11 mouse cellular contexts compared by ENCODE assay signal in genomic region chr9:120202683-120203082, GRCm38 (mm10). TPM values are rescaled to one million over a fixed set of nuclear protein-coding genes. Genes with fewer than 3 reads are reported as not detected.
A peak's percentile ranks its signal among the peaks of the same experiment; 100 is the strongest.
DNase-seq lines count a peak whose midpoint lies in the region; ATAC-seq and TF ChIP-seq lines count a peak whose summit lies in the region.
"Had no signal": no experiment of that assay in that cellular context is flagged by ENCODE, and none has a peak within 500 bp of the region (broad histone marks: within the 10 kb centered on the region; RNA-seq: fewer than 3 reads in every experiment).

No protein-coding gene starts in this region.

- H3K9me3 ChIP-seq in heart, embryonic 12.5 days (replicated peaks), result no peaks in the 10 kb centered on the region
- no peaks in the 10 kb centered on the region for H3K9me3 ChIP-seq in midbrain, embryonic 16.5 days (replicated peaks; ENCODE audit: control insufficient read depth, low read length, poor library complexity, severe bottlenecking)
- no peaks in the 10 kb centered on the region for H3K9me3 ChIP-seq in midbrain, embryonic 11.5 days (ENCODE audit: control insufficient read depth, low read length)
- H3K9me3 ChIP-seq in midbrain, postnatal 0 days (ENCODE audit: low read length), result no peaks in the 10 kb centered on the region
- H3K9me3 ChIP-seq: heart, embryonic 15.5 days; lung, embryonic 15.5 days; stomach, embryonic 15.5 days had no signal

- H3K36me3 ChIP-seq in heart, adult 2 months (ENCODE audit: control insufficient read depth, insufficient read depth, low read length), result no peaks in the 10 kb centered on the region
- H3K36me3 ChIP-seq in heart, embryonic 12.5 days, result no peaks in the 10 kb centered on the region
- H3K36me3 ChIP-seq in midbrain, embryonic 16.5 days (ENCODE audit: control insufficient read depth, insufficient read depth, low read length), result no peaks in the 10 kb centered on the region
- H3K36me3 ChIP-seq in midbrain, embryonic 11.5 days (ENCODE audit: control insufficient read depth, insufficient read depth, low read length), result no peaks in the 10 kb centered on the region
- no peaks in the 10 kb centered on the region for H3K36me3 ChIP-seq in midbrain, postnatal 0 days (ENCODE audit: insufficient read depth, low read length)
- H3K36me3 ChIP-seq: heart, embryonic 15.5 days; lung, embryonic 15.5 days; stomach, embryonic 15.5 days had no signal

- H3K4me1 ChIP-seq in heart, adult 2 months (ENCODE audit: control insufficient read depth, insufficient read depth, low read length), result no peaks in the 10 kb centered on the region
- H3K4me1 ChIP-seq in heart, embryonic 12.5 days (replicated peaks), result no peaks in the 10 kb centered on the region
- no peaks in the 10 kb centered on the region for H3K4me1 ChIP-seq in midbrain, embryonic 16.5 days (ENCODE audit: control insufficient read depth, insufficient read depth, low read length)
- H3K4me1 ChIP-seq in midbrain, embryonic 11.5 days (ENCODE audit: control insufficient read depth, insufficient read depth, low read length), result no peaks in the 10 kb centered on the region
- H3K4me1 ChIP-seq in midbrain, postnatal 0 days (ENCODE audit: insufficient read depth, low read length), result no peaks in the 10 kb centered on the region
- H3K4me1 ChIP-seq: heart, embryonic 15.5 days; stomach, embryonic 15.5 days had no signal

- no peak for TF ChIP-seq EP300 in heart, adult 2 months (IDR thresholded peaks at IDR 0.05; ENCODE audit: insufficient read depth, low read depth, low read length)

- H3K27ac ChIP-seq in heart, adult 2 months, result no peak overlapping the region
- H3K27ac ChIP-seq in heart, embryonic 12.5 days (ENCODE audit: poor library complexity, severe bottlenecking), result no peak overlapping the region
- no peak overlapping the region for H3K27ac ChIP-seq in midbrain, embryonic 16.5 days (ENCODE audit: low read length)
- no peak overlapping the region for H3K27ac ChIP-seq in midbrain, embryonic 11.5 days (ENCODE audit: low read depth, low read length)
- no peak overlapping the region for H3K27ac ChIP-seq in midbrain, postnatal 0 days (ENCODE audit: low read depth, low read length)
- H3K27ac ChIP-seq: heart, embryonic 15.5 days; lung, embryonic 15.5 days; stomach, embryonic 15.5 days had no signal

- H3K79me2 ChIP-seq in heart, adult 2 months (replicated peaks; ENCODE audit: control insufficient read depth, insufficient read depth, low read length), result no peaks in the 10 kb centered on the region

- ATAC-seq in heart, embryonic 12.5 days (ENCODE audit: insufficient number of reproducible peaks, low FRiP score), result no peak
- no peak for ATAC-seq in midbrain, embryonic 16.5 days
- ATAC-seq in midbrain, embryonic 11.5 days (ENCODE audit: low FRiP score), result no peak
- no peak for ATAC-seq in midbrain, postnatal 0 days (ENCODE audit: low FRiP score)
- no peak for ATAC-seq in activated CD4-positive, CD25-positive, alpha-beta regulatory T cell, adult 4 months

- no peak for DNase-seq in heart, adult 2 months
- no peak for DNase-seq in midbrain, embryonic 11.5 days (ENCODE audit: low spot score, missing footprints)
- peak; percentile 12 for DNase-seq in cerebellum, adult 9-10 months
- peak; percentile 22 for DNase-seq in midbrain, postnatal 0 days (ENCODE audit: low spot score)
- DNase-seq in gastrocnemius, postnatal 25 days, result no peak

- H3K9ac ChIP-seq in heart, adult 2 months (ENCODE audit: low read depth, low read length), result no peak overlapping the region
- H3K9ac ChIP-seq in heart, embryonic 12.5 days, result no peak overlapping the region
- H3K9ac ChIP-seq in midbrain, embryonic 16.5 days (ENCODE audit: low read depth, low read length), result no peak overlapping the region
- H3K9ac ChIP-seq in midbrain, embryonic 11.5 days (ENCODE audit: low read length), result no peak overlapping the region
- H3K9ac ChIP-seq in midbrain, postnatal 0 days (replicated peaks; ENCODE audit: low read length, poor library complexity, severe bottlenecking), result no peak overlapping the region
- H3K9ac ChIP-seq: heart, embryonic 15.5 days; lung, embryonic 15.5 days; stomach, embryonic 15.5 days had no signal

- H3K27me3 ChIP-seq in heart, adult 2 months (ENCODE audit: control insufficient read depth, insufficient read depth, low read length), result no peaks in the 10 kb centered on the region
- peaks cover 10% of the 10 kb centered on the region; the same call in 1 of the 2 replicates for H3K27me3 ChIP-seq in heart, embryonic 12.5 days (replicated peaks)
- H3K27me3 ChIP-seq in midbrain, embryonic 16.5 days (ENCODE audit: control insufficient read depth, insufficient read depth, low read depth, low read length), result no peaks in the 10 kb centered on the region
- no peaks in the 10 kb centered on the region for H3K27me3 ChIP-seq in midbrain, embryonic 11.5 days (ENCODE audit: control insufficient read depth, insufficient read depth, low read length)
- H3K27me3 ChIP-seq in midbrain, postnatal 0 days (ENCODE audit: insufficient read depth, low read length), result no peaks in the 10 kb centered on the region
- H3K27me3 ChIP-seq: lung, embryonic 15.5 days had no signal

- 31% methylated on average over 12 of the region's 12 CpGs for WGBS in heart, adult 2 months
- 26% methylated on average over 12 of the region's 12 CpGs for WGBS in heart, embryonic 12.5 days
- WGBS in midbrain, embryonic 16.5 days, result 30% methylated on average over 12 of the region's 12 CpGs
- 26% methylated on average over 12 of the region's 12 CpGs for WGBS in midbrain, embryonic 11.5 days
- WGBS in midbrain, postnatal 0 days, result 33% methylated on average over 12 of the region's 12 CpGs

- no peak overlapping the region for H3K4me3 ChIP-seq in heart, adult 2 months
- no peak overlapping the region for H3K4me3 ChIP-seq in heart, embryonic 12.5 days
- H3K4me3 ChIP-seq in midbrain, embryonic 16.5 days (ENCODE audit: low read depth, low read length), result no peak overlapping the region
- H3K4me3 ChIP-seq in midbrain, embryonic 11.5 days (ENCODE audit: low read depth, low read length), result no peak overlapping the region
- no peak overlapping the region for H3K4me3 ChIP-seq in midbrain, postnatal 0 days (ENCODE audit: low read depth, low read length)
- H3K4me3 ChIP-seq: heart, embryonic 15.5 days; lung, embryonic 15.5 days; stomach, embryonic 15.5 days had no signal

- intact Hi-C loops in heart, adult 2 months (cut with DNase I), result no loop called here

- peak; percentile 75 for TF ChIP-seq CTCF in heart, adult 2 months (IDR thresholded peaks at IDR 0.05)
- TF ChIP-seq CTCF in midbrain, postnatal 0 days (IDR thresholded peaks at IDR 0.05), result peak; percentile 69

- H3K4me2 ChIP-seq in heart, embryonic 12.5 days, result no peak overlapping the region
- peak overlapping the region; percentile 6; the same call in 1 of the 2 replicates for H3K4me2 ChIP-seq in midbrain, embryonic 16.5 days (ENCODE audit: low read length)
- H3K4me2 ChIP-seq in midbrain, embryonic 11.5 days, result no peak overlapping the region
- H3K4me2 ChIP-seq in midbrain, postnatal 0 days (ENCODE audit: low read depth, low read length, poor library complexity, severe bottlenecking), result no peak overlapping the region
- H3K4me2 ChIP-seq: heart, embryonic 15.5 days; lung, embryonic 15.5 days; stomach, embryonic 15.5 days had no signal

- no peak for TF ChIP-seq POLR2A in heart, adult 2 months (IDR thresholded peaks at IDR 0.05; ENCODE audit: insufficient read depth, low read depth, low read length)

RNA-seq across cellular contexts. Expression of gene Mobp, which starts 53.2 kb away (rescaled TPM):
- not detected for total RNA-seq in heart, adult 2 months (2021)
- polyA plus RNA-seq in heart, adult 2 months (2012; rRNA removed), result 0.09 TPM in 1 of 2 replicates, not detected in the other
- 0.12 TPM in 1 of 2 replicates, not detected in the other for polyA plus RNA-seq in heart, embryonic 12.5 days (2016; fragmentation: Nextera tagmentation; extraction: Ambion mirVana)
- polyA plus RNA-seq in midbrain, embryonic 16.5 days (2015; fragmentation: Nextera tagmentation; extraction: Ambion mirVana), result 0.10 TPM in 1 of 2 replicates, not detected in the other
- polyA plus RNA-seq in midbrain, embryonic 11.5 days (2014; fragmentation: Nextera tagmentation; extraction: Ambion mirVana), result 0.26 and 0.82 TPM in 2 replicates
- 1.4 TPM in 1 of 2 replicates, not detected in the other for total RNA-seq in midbrain, postnatal 0 days (2014; rRNA removed)
- polyA plus RNA-seq in midbrain, postnatal 0 days (2015; fragmentation: Nextera tagmentation; extraction: Ambion mirVana), result 0.15 and 0.16 TPM in 2 replicates
- polyA plus RNA-seq in activated CD4-positive, CD25-positive, alpha-beta regulatory T cell, adult 4 months (2017; shearing (Covaris generic)), result not detected
- not detected for total RNA-seq in gastrocnemius, postnatal 25 days (2021)
- polyA plus RNA-seq: lung, embryonic 15.5 days had no signal

Comparison
In these comparisons a context has a peak if more than half of its experiments do, and no peak if none do; other contexts are left out.
1. DNase-seq: peak in cerebellum, adult 9-10 months (single experiment) and midbrain, postnatal 0 days (single experiment); none in heart, adult 2 months (0 of 2), midbrain, embryonic 11.5 days (single experiment) and gastrocnemius, postnatal 25 days (single experiment).